Mouse (Mus musculus) urinary bladder, postnatal 4 days (tissue): ENCODE data around the gene Dlgap1.
A peak's percentile ranks its signal among the peaks of the same experiment; 100 is the strongest.

Experiments
- DNase-seq, 2 experiments: peaks; one replicate each; pipeline ENCODE4 v3.0.0; 2021 to 2022; ENCODE audit warnings: low spot score in 2 of 2

Dlgap1 gene

GRCm38 (mm10) chr17:70626396-70626795 is 657.5 kb downstream of the Dlgap1 start:
- DNase-seq = no peak

GRCm38 (mm10) chr17:70626925-70627324 is 658.1 kb downstream of the Dlgap1 start:
- DNase-seq = no peak

- DNase-seq = peak in 1 of 2 experiments; percentile 28
These were observed 660.9 kb downstream of the Dlgap1 start for GRCm38 (mm10) chr17:70629653-70630378.

GRCm38 (mm10) chr17:70633181-70633944 is 664.5 kb downstream of the Dlgap1 start:
- peak; percentile 56 to 77 for DNase-seq

GRCm38 (mm10) chr17:70643211-70643610 is 674.3 kb downstream of the Dlgap1 start:
- no peak for DNase-seq

GRCm38 (mm10) chr17:70646641-70647040 is 677.8 kb downstream of the Dlgap1 start:
- DNase-seq = no peak

- DNase-seq = no peak
These were observed 692.5 kb downstream of the Dlgap1 start for GRCm38 (mm10) chr17:70661382-70661781.

- no peak for DNase-seq
These were observed 695.1 kb downstream of the Dlgap1 start for GRCm38 (mm10) chr17:70663992-70664391.

GRCm38 (mm10) chr17:70664484-70665040 is 695.7 kb downstream of the Dlgap1 start:
- no peak for DNase-seq

- no peak for DNase-seq
These were observed 705.1 kb downstream of the Dlgap1 start for GRCm38 (mm10) chr17:70673985-70674384.

GRCm38 (mm10) chr17:70676522-70676921 is 707.6 kb downstream of the Dlgap1 start:
- no peak for DNase-seq

- peak; percentile 66 to 86 for DNase-seq
These were observed 714.8 kb downstream of the Dlgap1 start for GRCm38 (mm10) chr17:70683561-70684167.

GRCm38 (mm10) chr17:70690174-70690573 is 721.3 kb downstream of the Dlgap1 start:
- no peak for DNase-seq

GRCm38 (mm10) chr17:70690598-70690997 is 721.7 kb downstream of the Dlgap1 start:
- no peak for DNase-seq

GRCm38 (mm10) chr17:70706976-70707818 is 738.3 kb downstream of the Dlgap1 start:
- peak; percentile 79 to 83 for DNase-seq

- DNase-seq = no peak
These were observed 738.9 kb downstream of the Dlgap1 start for GRCm38 (mm10) chr17:70707819-70708140.

GRCm38 (mm10) chr17:70709545-70709944 is 740.7 kb downstream of the Dlgap1 start:
- no peak for DNase-seq

GRCm38 (mm10) chr17:70713470-70713869 is 744.6 kb downstream of the Dlgap1 start:
- DNase-seq = no peak

- no peak for DNase-seq
These were observed 750.9 kb downstream of the Dlgap1 start for GRCm38 (mm10) chr17:70719684-70720324.

- DNase-seq = no peak
These were observed 751.9 kb downstream of the Dlgap1 start for GRCm38 (mm10) chr17:70720766-70721165.

- DNase-seq = no peak
These were observed 753.3 kb downstream of the Dlgap1 start for GRCm38 (mm10) chr17:70722146-70722545.
